Mouse (Mus musculus) ES-Bruce4 (cell line): ENCODE results near the gene Lztfl1. TPM values are rescaled to one million over a fixed set of nuclear protein-coding genes. Genes with fewer than 3 reads are reported as not detected.

Experiments used
- H3K27ac ChIP-seq: 2 replicates; pipeline ENCODE4 v1.5.1; 2012; ENCODE audit warnings: low read length, inconsistent platforms; ENCODE audit not compliant: insufficient read depth
- H3K27me3 ChIP-seq: 2 replicates; pipeline ENCODE4 v1.6.1; 2012; ENCODE audit warnings: mild to moderate bottlenecking, low read length, inconsistent platforms; ENCODE audit not compliant: control insufficient read depth, poor library complexity, insufficient read depth, severe bottlenecking
- H3K36me3 ChIP-seq: 2 replicates; pipeline ENCODE4 v1.6.1; 2012; ENCODE audit warnings: inconsistent platforms, mild to moderate bottlenecking, low read length, moderate library complexity; ENCODE audit not compliant: control insufficient read depth, poor library complexity, insufficient read depth, severe bottlenecking
- H3K4me1 ChIP-seq: one replicate; pipeline ENCODE4 v1.8.1; 2011; ENCODE audit warnings: low read length; ENCODE audit not compliant: control insufficient read depth, insufficient read depth
- H3K4me3 ChIP-seq: 2 replicates; pipeline ENCODE4 v1.5.1; 2011; ENCODE audit warnings: low read depth, mild to moderate bottlenecking, low read length
- H3K9ac ChIP-seq: 2 replicates; pipeline ENCODE4 v1.6.1; 2012; ENCODE audit warnings: low read depth, mild to moderate bottlenecking, inconsistent platforms; ENCODE audit not compliant: poor library complexity, severe bottlenecking
- H3K9me3 ChIP-seq: replicated peaks from 2 replicates; pipeline ENCODE4 v1.6.1; 2012; ENCODE audit warnings: mild to moderate bottlenecking, low read length, inconsistent platforms; ENCODE audit not compliant: control insufficient read depth, poor library complexity, insufficient read depth, severe bottlenecking
- CTCF ChIP-seq: IDR thresholded peaks from one replicate; pipeline ENCODE4 v1.8.1; 2011; ENCODE audit warnings: low read depth, low read length
- EP300 ChIP-seq: IDR thresholded peaks from 2 replicates; pipeline ENCODE4 v1.6.1; 2011; ENCODE audit warnings: low read depth, low read length; ENCODE audit not compliant: insufficient read depth
- POLR2A ChIP-seq: IDR thresholded peaks from one replicate; pipeline ENCODE4 v1.8.1; 2011; ENCODE audit warnings: low read length; ENCODE audit not compliant: insufficient read depth
- polyA plus RNA-seq: library from polyadenylated mRNA; stranded (reverse); fragments of >200 nt; gene quantifications from 2 replicates; pipeline ENCODE4 v1.2.4, GENCODE M21; 2011; ENCODE audit warnings: low read depth; ENCODE audit not compliant: missing spikeins, insufficient read depth, insufficient read length

The Lztfl1 gene
- polyA plus RNA-seq: 26.9 and 30.3 TPM in 2 replicates

DNA sequence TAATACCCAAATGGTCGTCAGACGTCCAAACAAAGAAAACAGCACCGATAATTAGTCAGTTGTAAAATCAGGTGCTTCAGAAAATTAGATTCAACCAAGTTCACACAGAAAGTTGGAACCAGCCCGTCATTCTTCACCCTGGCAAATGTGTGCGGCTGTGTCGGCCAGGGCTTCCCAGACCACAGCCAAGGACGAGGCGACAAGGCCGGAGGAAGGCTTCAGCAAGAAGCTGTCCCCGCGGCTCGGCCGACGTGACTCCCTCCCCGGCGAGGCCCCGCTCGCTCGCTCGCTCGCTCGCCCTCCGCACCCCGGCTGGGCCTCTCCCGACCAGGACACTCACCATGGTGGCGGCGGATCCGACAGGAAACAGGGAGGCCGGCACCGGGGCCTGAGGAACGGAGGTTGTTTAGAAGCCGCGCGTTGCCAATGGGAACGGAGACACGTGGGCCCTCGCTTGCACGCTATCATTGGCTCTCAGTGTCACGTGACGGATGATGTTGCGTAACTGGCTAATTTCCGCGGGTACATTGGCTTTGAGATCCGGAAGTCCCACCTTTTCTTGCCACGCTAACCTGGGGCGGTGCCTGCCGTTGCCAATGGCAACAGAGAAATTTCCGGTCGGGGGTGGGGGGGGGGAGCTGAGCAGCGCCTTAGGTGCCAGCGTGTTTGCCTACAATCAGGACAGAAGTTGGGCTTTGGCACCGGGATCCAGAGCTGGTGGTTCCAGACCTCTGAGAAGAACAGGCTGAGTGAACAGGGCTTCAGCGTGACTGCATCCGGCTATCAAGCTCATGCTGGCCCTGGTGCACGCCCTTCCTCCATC, at the start of gene Lztfl1:
Lztfl1 (minus strand) TSS at position 512 of the 823 bp plus-strand sequence.
- H3K9me3 ChIP-seq: no peaks in the 10 kb centered on the region; the same call in 1 of the 2 replicates
- no peaks in the 10 kb centered on the region for H3K4me1 ChIP-seq
- TF ChIP-seq POLR2A: no peak
- TF ChIP-seq EP300: no peak
- TF ChIP-seq CTCF: no peak
- H3K4me3 ChIP-seq: peak within 1 kb of the TSS; percentile 89
- peak within 1 kb of the TSS; percentile 70 for H3K9ac ChIP-seq
- H3K27me3 ChIP-seq: no peaks in the 10 kb centered on the region
- no peaks in the 10 kb centered on the region for H3K36me3 ChIP-seq
- no peak within 1 kb of the TSS for H3K27ac ChIP-seq

DNA sequence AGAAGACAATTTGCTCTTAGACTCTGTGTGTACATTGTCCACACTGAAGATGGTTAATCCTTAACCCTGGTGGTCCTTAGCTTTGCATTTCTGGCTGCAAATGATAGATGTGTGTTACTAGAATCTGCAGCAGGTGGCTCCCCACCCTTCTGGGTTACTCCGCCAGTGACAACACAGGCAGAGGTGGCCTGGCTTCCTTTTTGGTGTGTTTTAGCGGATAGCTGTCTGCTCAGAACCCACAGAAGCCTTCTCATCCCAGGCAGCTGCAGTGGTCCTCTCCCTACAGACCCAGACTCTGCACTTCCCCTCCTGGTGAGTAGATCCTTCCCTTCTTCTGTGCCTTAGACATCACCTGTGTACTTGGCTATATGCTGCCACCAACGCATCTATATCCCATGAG, 49.5 kb upstream of the Lztfl1 start:
- H3K9ac ChIP-seq: no peak overlapping the region
- no peaks in the 10 kb centered on the region for H3K9me3 ChIP-seq
- TF ChIP-seq CTCF: no peak
- H3K4me1 ChIP-seq: no peaks in the 10 kb centered on the region
- no peak overlapping the region for H3K4me3 ChIP-seq
- H3K36me3 ChIP-seq: no peaks in the 10 kb centered on the region
- no peak overlapping the region for H3K27ac ChIP-seq
- H3K27me3 ChIP-seq: no peaks in the 10 kb centered on the region

DNA sequence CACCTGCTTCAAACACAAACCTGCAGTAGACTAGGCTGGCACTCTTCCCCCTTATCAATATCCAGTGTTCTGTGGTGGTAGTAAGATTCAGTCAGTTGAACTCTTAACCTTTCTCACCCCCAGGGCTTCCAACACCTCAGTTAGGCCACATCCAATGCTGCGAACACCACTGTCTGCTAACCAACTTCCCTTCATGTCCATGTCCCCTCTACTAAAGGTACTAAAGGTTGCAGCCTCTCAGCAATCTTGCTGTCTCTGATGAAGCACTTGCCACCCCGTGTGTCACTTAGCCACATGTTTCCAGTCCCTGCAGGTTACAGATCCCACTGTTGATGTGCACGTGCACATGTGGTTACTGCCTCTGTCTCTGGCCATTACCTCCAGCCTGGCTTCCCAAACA, 46.3 kb upstream of the Lztfl1 start:
- Histone ChIP-seq H3K27me3 (no peaks in the 10 kb centered on the region), H3K9ac (no peak overlapping the region), H3K9me3 (no peaks in the 10 kb centered on the region), H3K4me3 (no peak overlapping the region), H3K27ac (no peak overlapping the region), H3K36me3 (no peaks in the 10 kb centered on the region), H3K4me1 (no peaks in the 10 kb centered on the region)
- TF ChIP-seq POLR2A (no peak), CTCF (no peak), EP300 (no peak)

DNA sequence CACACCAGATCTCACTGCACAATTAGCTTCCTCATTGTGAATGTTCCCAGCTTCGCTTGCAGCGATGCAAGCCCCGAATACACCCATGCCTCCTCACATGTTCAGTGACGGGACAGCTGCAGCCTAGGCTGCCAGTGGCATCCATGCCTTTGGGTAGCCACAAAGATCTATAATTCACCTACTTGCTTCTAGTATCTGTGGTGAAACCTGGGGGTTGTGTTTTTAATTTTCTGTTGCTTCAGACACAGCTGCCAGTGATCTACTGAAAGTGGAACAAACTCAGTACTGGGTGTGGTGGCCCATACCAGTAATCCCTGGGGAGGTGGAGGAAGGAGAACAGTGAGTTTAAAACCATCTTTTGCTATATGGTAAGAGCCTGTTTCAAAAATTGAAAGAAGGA, 45.4 kb upstream of the Lztfl1 start:
- Histone ChIP-seq H3K9ac (no peak overlapping the region), H3K4me1 (no peaks in the 10 kb centered on the region), H3K27me3 (no peaks in the 10 kb centered on the region), H3K4me3 (no peak overlapping the region), H3K9me3 (no peaks in the 10 kb centered on the region), H3K36me3 (no peaks in the 10 kb centered on the region), H3K27ac (no peak overlapping the region)
- TF ChIP-seq EP300: no peak
- no peak for TF ChIP-seq CTCF

DNA sequence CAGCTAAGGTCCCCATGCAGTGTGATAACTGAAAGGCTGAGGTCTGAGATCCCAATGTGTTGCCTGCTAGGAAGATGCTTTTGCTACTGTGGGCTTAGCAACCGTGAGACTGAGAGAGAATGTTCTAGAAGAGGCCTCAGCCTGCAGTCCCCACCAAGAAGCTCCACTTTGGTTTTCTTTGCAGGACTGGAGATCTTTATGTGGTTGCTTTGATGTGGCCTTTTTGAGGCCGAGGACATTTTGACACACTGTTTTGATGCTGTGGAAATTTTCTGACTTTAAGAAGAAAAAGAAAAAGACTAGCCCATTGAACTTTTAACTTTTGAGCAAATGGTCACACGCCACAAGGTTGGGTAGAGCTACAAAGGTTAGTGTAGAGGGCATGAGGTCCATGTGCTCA, 43.3 kb upstream of the Lztfl1 start:
- Histone ChIP-seq H3K9ac (no peak overlapping the region), H3K4me3 (no peak overlapping the region), H3K9me3 (no peaks in the 10 kb centered on the region), H3K4me1 (no peaks in the 10 kb centered on the region), H3K27me3 (no peaks in the 10 kb centered on the region), H3K27ac (no peak overlapping the region), H3K36me3 (no peaks in the 10 kb centered on the region)
- TF ChIP-seq CTCF (no peak), POLR2A (no peak), EP300 (no peak)

DNA sequence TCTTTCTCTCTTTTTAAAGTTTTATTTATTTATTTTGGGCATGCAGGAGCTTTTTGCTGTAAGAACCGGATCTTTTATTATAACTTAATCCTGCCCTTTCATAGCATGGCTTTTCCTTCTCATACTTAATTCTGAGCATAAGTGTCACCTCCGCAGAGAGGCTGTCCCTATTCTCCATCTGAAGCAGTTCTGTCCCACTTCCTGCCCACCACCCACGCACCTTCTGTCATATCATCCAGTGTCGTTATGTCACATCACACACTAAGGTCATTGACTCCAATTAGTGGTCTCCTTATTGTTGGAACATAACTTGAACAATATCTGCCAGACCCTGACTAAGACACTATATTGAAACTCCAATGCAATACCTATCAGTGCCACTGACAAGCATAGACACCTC, 41.1 kb upstream of the Lztfl1 start:
- Histone ChIP-seq H3K4me1 (no peaks in the 10 kb centered on the region), H3K9me3 (no peaks in the 10 kb centered on the region), H3K4me3 (no peak overlapping the region), H3K27ac (no peak overlapping the region), H3K36me3 (no peaks in the 10 kb centered on the region), H3K9ac (no peak overlapping the region), H3K27me3 (no peaks in the 10 kb centered on the region)
- TF ChIP-seq CTCF (no peak), EP300 (no peak), POLR2A (no peak)
